Mouse (Mus musculus) kidney, postnatal 36 days (tissue): ENCODE measurements at regions not wholly inside any gene's neighbourhood (a gene's known extent, or its start where the extent isn't known, plus 50 kb on each side); places are given as distances from the start of the nearest gene placed in this dataset.

Experiments
- DNase-seq, 2 experiments: peaks; one replicate each; pipeline ENCODE4 v3.0.0; 2021 to 2022; ENCODE audit warnings: mixed read lengths in 2 of 2

- DNase-seq: peak in 1 of 2 experiments; percentile 65
Observed at GRCm38 (mm10) chrX:169608551-169608950, 76.4 kb upstream of the Mid1 start.
